26 mouse cellular contexts compared by ENCODE assay signal in genomic region chr13:80614971-80615370, GRCm38 (mm10).
DNase-seq lines count a peak whose midpoint lies in the region; ATAC-seq and TF ChIP-seq lines count a peak whose summit lies in the region.
"Had no signal": no experiment of that assay in that cellular context is flagged by ENCODE, and none has a peak within 500 bp of the region (broad histone marks: within the 10 kb centered on the region; RNA-seq: fewer than 3 reads in every experiment).

No protein-coding gene starts in this region.

- H3K9ac ChIP-seq in hindbrain, embryonic 13.5 days: no peak overlapping the region
- no peak overlapping the region for H3K9ac ChIP-seq in hindbrain, postnatal 0 days (replicated peaks; ENCODE audit: low read length)
- no peak overlapping the region for H3K9ac ChIP-seq in forebrain, embryonic 13.5 days
- no peak overlapping the region for H3K9ac ChIP-seq in midbrain, embryonic 14.5 days (replicated peaks; ENCODE audit: low read length)
- H3K9ac ChIP-seq: embryonic facial prominence, embryonic 13.5 days; heart, embryonic 15.5 days; hindbrain, embryonic 15.5 days; liver, embryonic 14.5 days; neural tube, embryonic 12.5 days had no signal

- no peaks in the 10 kb centered on the region for H3K36me3 ChIP-seq in hindbrain, embryonic 13.5 days
- H3K36me3 ChIP-seq in hindbrain, postnatal 0 days (ENCODE audit: insufficient read depth, low read length): no peaks in the 10 kb centered on the region
- no peaks in the 10 kb centered on the region for H3K36me3 ChIP-seq in forebrain, embryonic 13.5 days (ENCODE audit: poor library complexity, severe bottlenecking)
- no peaks in the 10 kb centered on the region for H3K36me3 ChIP-seq in midbrain, embryonic 14.5 days (ENCODE audit: control insufficient read depth, insufficient read depth, low read length)
- H3K36me3 ChIP-seq: embryonic facial prominence, embryonic 13.5 days; heart, embryonic 15.5 days; hindbrain, embryonic 15.5 days; neural tube, embryonic 12.5 days had no signal

- intact Hi-C loops in left cerebral cortex, postnatal 25 days (cut with DNase I): no loop called here

- no peak for DNase-seq in hindbrain, postnatal 0 days (ENCODE audit: low spot score)
- peak; percentile 4 for DNase-seq in brain, adult 2 months (ENCODE audit: low read depth, low spot score)
- DNase-seq in midbrain, embryonic 14.5 days: peak; percentile 43
- DNase-seq in neural tube, embryonic 10.5 days (ENCODE audit: extremely low spot score, low spot score): no peak
- DNase-seq in left cerebral cortex, postnatal 25 days (ENCODE audit: low spot score in 2 of 2): no peak
- DNase-seq: adrenal gland, postnatal 10 days; cerebellum, adult 18-20 months; cerebellum, postnatal 10 days; gastrocnemius, postnatal 10 days; kidney, adult 8-10 months; kidney, postnatal 10 days; liver; lung, adult 2 months; lung, postnatal 10 days; thymus, adult 2 months; thymus, postnatal 36 days had no signal

- no peaks in the 10 kb centered on the region for H3K4me1 ChIP-seq in hindbrain, embryonic 13.5 days (replicated peaks)
- H3K4me1 ChIP-seq in hindbrain, postnatal 0 days (ENCODE audit: insufficient read depth, low read length): no peaks in the 10 kb centered on the region
- H3K4me1 ChIP-seq in forebrain, embryonic 13.5 days: peaks cover 9% of the 10 kb centered on the region; the same call in 1 of the 2 replicates
- no peaks in the 10 kb centered on the region for H3K4me1 ChIP-seq in midbrain, embryonic 14.5 days (ENCODE audit: control insufficient read depth, insufficient read depth, low read length)
- H3K4me1 ChIP-seq: embryonic facial prominence, embryonic 13.5 days; heart, embryonic 15.5 days; neural tube, embryonic 12.5 days had no signal

- ATAC-seq in hindbrain, embryonic 13.5 days (ENCODE audit: low FRiP score): 0 out of 2 replicates have a peak, but pooled peaks have one; percentile 43
- ATAC-seq in hindbrain, postnatal 0 days: no peak
- ATAC-seq in forebrain, embryonic 13.5 days: peak; percentile 73
- ATAC-seq in midbrain, embryonic 14.5 days (ENCODE audit: low FRiP score, low TSS enrichment): peak; percentile 59; the same call in 1 of the 2 replicates
- ATAC-seq: intestine, embryonic 16.5 days; Patski had no signal

- no peak for TF ChIP-seq CTCF in hindbrain, postnatal 0 days (IDR thresholded peaks at IDR 0.05; ENCODE audit: low read depth)

- no peaks in the 10 kb centered on the region for H3K9me3 ChIP-seq in hindbrain, embryonic 13.5 days
- no peaks in the 10 kb centered on the region for H3K9me3 ChIP-seq in hindbrain, postnatal 0 days (ENCODE audit: low read length)
- H3K9me3 ChIP-seq in forebrain, embryonic 13.5 days (replicated peaks): no peaks in the 10 kb centered on the region
- H3K9me3 ChIP-seq in midbrain, embryonic 14.5 days (ENCODE audit: control insufficient read depth, low read length): no peaks in the 10 kb centered on the region
- H3K9me3 ChIP-seq: embryonic facial prominence, embryonic 13.5 days; heart, embryonic 15.5 days; hindbrain, embryonic 15.5 days; neural tube, embryonic 12.5 days had no signal

- 50% methylated on average over 5 of the region's 5 CpGs for WGBS in hindbrain, embryonic 13.5 days
- WGBS in hindbrain, postnatal 0 days: 53% methylated on average over 5 of the region's 5 CpGs
- 48% methylated on average over 5 of the region's 5 CpGs for WGBS in forebrain, embryonic 13.5 days
- 50% methylated on average over 5 of the region's 5 CpGs for WGBS in midbrain, embryonic 14.5 days

- no peaks in the 10 kb centered on the region for H3K27me3 ChIP-seq in hindbrain, embryonic 13.5 days
- H3K27me3 ChIP-seq in hindbrain, postnatal 0 days (ENCODE audit: insufficient read depth, low read length): no peaks in the 10 kb centered on the region
- no peaks in the 10 kb centered on the region for H3K27me3 ChIP-seq in forebrain, embryonic 13.5 days
- H3K27me3 ChIP-seq in midbrain, embryonic 14.5 days (ENCODE audit: control insufficient read depth, insufficient read depth, low read length): no peaks in the 10 kb centered on the region
- H3K27me3 ChIP-seq: embryonic facial prominence, embryonic 13.5 days; heart, embryonic 15.5 days; hindbrain, embryonic 15.5 days; neural tube, embryonic 12.5 days had no signal

- no peak overlapping the region for H3K4me3 ChIP-seq in hindbrain, embryonic 13.5 days
- no peak overlapping the region for H3K4me3 ChIP-seq in hindbrain, postnatal 0 days (ENCODE audit: low read length)
- no peak overlapping the region for H3K4me3 ChIP-seq in forebrain, embryonic 13.5 days
- H3K4me3 ChIP-seq in midbrain, embryonic 14.5 days (replicated peaks; ENCODE audit: low read depth, low read length): no peak overlapping the region
- H3K4me3 ChIP-seq: embryonic facial prominence, embryonic 13.5 days; heart, embryonic 15.5 days; hindbrain, embryonic 15.5 days; neural tube, embryonic 12.5 days had no signal

- no peak overlapping the region for H3K27ac ChIP-seq in hindbrain, embryonic 13.5 days
- H3K27ac ChIP-seq in hindbrain, postnatal 0 days: no peak overlapping the region
- peak overlapping the region; percentile 44; the same call in 1 of the 2 replicates for H3K27ac ChIP-seq in forebrain, embryonic 13.5 days
- peak overlapping the region; percentile 32; the same call in 1 of the 2 replicates for H3K27ac ChIP-seq in midbrain, embryonic 14.5 days (replicated peaks; ENCODE audit: low read depth, low read length)
- H3K27ac ChIP-seq: embryonic facial prominence, embryonic 13.5 days; heart, embryonic 15.5 days; hindbrain, embryonic 15.5 days; liver, embryonic 14.5 days; macrophage; neural tube, embryonic 12.5 days had no signal

- H3K4me2 ChIP-seq in hindbrain, embryonic 13.5 days: no peak overlapping the region
- no peak overlapping the region for H3K4me2 ChIP-seq in hindbrain, postnatal 0 days (ENCODE audit: low read depth, low read length)
- no peak overlapping the region for H3K4me2 ChIP-seq in forebrain, embryonic 13.5 days
- H3K4me2 ChIP-seq in midbrain, embryonic 14.5 days (ENCODE audit: low read length): no peak overlapping the region
- H3K4me2 ChIP-seq: embryonic facial prominence, embryonic 13.5 days; heart, embryonic 15.5 days; hindbrain, embryonic 15.5 days; neural tube, embryonic 12.5 days had no signal

Comparison
In these comparisons a context has a peak if more than half of its experiments do, and no peak if none do; other contexts are left out.
1. H3K27ac ChIP-seq: peak in forebrain, embryonic 13.5 days (single experiment) and midbrain, embryonic 14.5 days (single experiment); none in hindbrain, embryonic 13.5 days (single experiment) and hindbrain, postnatal 0 days (single experiment).
2. DNase-seq: peak in brain, adult 2 months (single experiment) and midbrain, embryonic 14.5 days (single experiment); none in hindbrain, postnatal 0 days (single experiment), neural tube, embryonic 10.5 days (single experiment) and left cerebral cortex, postnatal 25 days (0 of 2).